Mouse (Mus musculus) heart, embryonic 12.5 days (tissue): ENCODE data around the gene Slc8b1. TPM values are rescaled to one million over a fixed set of nuclear protein-coding genes. Genes with fewer than 3 reads are reported as not detected.

Source experiments
- ATAC-seq: fragments of 200-750 bp; cut with Nextera tagmentation; 2 replicates; pipeline ENCODE4 v1.8.0; 2017; ENCODE audit warnings: moderate TSS enrichment, moderate library complexity; ENCODE audit not compliant: insufficient number of reproducible peaks, low FRiP score
- H3K27ac ChIP-seq: fragments of 300-500 bp; sonication (generic); 2 replicates; pipeline ENCODE4 v1.5.1; 2016; ENCODE audit warnings: mild to moderate bottlenecking, moderate library complexity; ENCODE audit not compliant: poor library complexity, severe bottlenecking
- H3K27me3 ChIP-seq: fragments of 300-500 bp; sonication (generic); replicated peaks from 2 replicates; pipeline ENCODE4 v1.6.1; 2016; ENCODE audit warnings: mild to moderate bottlenecking, moderate library complexity
- H3K36me3 ChIP-seq: fragments of 300-500 bp; sonication (generic); 2 replicates; pipeline ENCODE4 v1.6.1; 2016; ENCODE audit warnings: mild to moderate bottlenecking, moderate library complexity
- H3K4me1 ChIP-seq: fragments of 300-500 bp; sonication (generic); replicated peaks from 2 replicates; pipeline ENCODE4 v1.6.1; 2016; ENCODE audit warnings: mild to moderate bottlenecking
- H3K4me2 ChIP-seq: fragments of 300-500 bp; sonication (generic); 2 replicates; pipeline ENCODE4 v1.6.1; 2016; ENCODE audit warnings: mild to moderate bottlenecking, moderate library complexity
- H3K4me3 ChIP-seq: fragments of 300-500 bp; sonication (generic); 2 replicates; pipeline ENCODE4 v1.5.1; 2016; ENCODE audit warnings: mild to moderate bottlenecking
- H3K9ac ChIP-seq: fragments of 300-500 bp; sonication (generic); 2 replicates; pipeline ENCODE4 v1.6.1; 2016; ENCODE audit warnings: mild to moderate bottlenecking, moderate library complexity
- H3K9me3 ChIP-seq: fragments of 300-500 bp; sonication (generic); replicated peaks from 2 replicates; pipeline ENCODE4 v1.6.1; 2016; ENCODE audit warnings: mild to moderate bottlenecking, moderate library complexity
- WGBS: fragments of 180-500 bp; shearing (Covaris S2); methylation state at CpG from one replicate; pipeline ENCODE4 v1.1.7; 2016; 5-methylcytosine and 5-hydroxymethylcytosine counted together
- polyA plus RNA-seq: library from polyadenylated mRNA; unstranded; fragments of >200 nt; fragmentation: Nextera tagmentation; extraction: Ambion mirVana; gene quantifications from 2 replicates; pipeline ENCODE4 v1.2.1, GENCODE M21; 2016

The Slc8b1 gene
- polyA plus RNA-seq, 1 experiment from 2014 or later: 4.3 TPM

DNA sequence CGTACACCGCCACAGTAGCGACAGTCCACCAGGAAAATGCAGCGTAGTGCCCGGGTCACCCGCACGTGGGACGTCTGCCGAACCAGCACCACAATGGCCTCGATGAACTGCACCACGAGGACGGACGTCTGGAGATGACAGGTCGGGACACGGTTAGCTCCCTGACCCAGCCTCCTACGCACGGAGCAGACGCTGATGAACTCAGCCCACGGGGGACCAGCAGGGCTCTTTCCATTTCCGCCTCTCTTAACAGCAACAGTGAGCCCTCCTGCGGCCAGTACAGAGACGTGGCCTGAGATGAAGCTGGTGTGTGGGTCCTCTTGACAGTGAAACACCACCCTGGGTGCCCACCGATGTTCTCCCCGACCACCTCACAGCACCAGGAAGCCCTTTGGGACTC lies 44.9 kb downstream of the Slc8b1 start:
- Histone ChIP-seq H3K4me3 (no peak overlapping the region), H3K9ac (no peak overlapping the region), H3K4me1 (peaks cover 22% of the 10 kb centered on the region), H3K27me3 (no peaks in the 10 kb centered on the region), H3K36me3 (peaks cover 61% of the 10 kb centered on the region), H3K4me2 (no peak overlapping the region), H3K9me3 (no peaks in the 10 kb centered on the region), H3K27ac (no peak overlapping the region)
- ATAC-seq: no peak
- WGBS: 89% methylated on average over 24 of the region's 24 CpGs

DNA sequence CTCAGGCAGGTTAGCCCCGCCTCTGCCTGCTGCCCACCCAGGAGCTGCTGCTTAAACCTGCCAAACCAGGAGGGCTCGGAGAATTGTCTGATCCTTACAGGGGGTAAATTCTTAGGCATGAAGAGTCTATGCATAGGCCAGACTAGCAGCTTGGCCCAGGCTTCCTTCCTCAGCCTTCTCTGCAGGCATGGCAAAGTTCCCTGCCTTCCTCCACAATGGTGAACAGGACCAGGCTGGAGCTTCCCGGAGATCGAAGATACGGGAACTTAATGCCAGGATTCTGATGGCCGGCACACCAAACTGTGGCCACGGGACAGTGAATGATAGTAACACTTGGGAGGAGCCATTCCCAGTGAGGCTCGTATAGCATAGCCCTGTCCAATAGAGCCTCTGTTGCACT lies 47.1 kb downstream of the Slc8b1 start:
- no peaks in the 10 kb centered on the region for H3K27me3 ChIP-seq
- ATAC-seq: no peak
- peaks cover 44% of the 10 kb centered on the region for H3K36me3 ChIP-seq
- WGBS: 78% methylated on average over 8 of the region's 8 CpGs
- H3K4me3 ChIP-seq: no peak overlapping the region
- no peak overlapping the region for H3K4me2 ChIP-seq
- no peak overlapping the region for H3K27ac ChIP-seq
- no peaks in the 10 kb centered on the region for H3K9me3 ChIP-seq
- H3K4me1 ChIP-seq: peaks cover 31% of the 10 kb centered on the region
- H3K9ac ChIP-seq: no peak overlapping the region

- H3K36me3 ChIP-seq: peaks cover 36% of the 10 kb centered on the region
- 0 out of 2 replicates have a peak overlapping the region, but pooled peaks have one; percentile 7 for H3K9ac ChIP-seq
- WGBS: 55% methylated on average over 14 of the region's 14 CpGs
- H3K27ac ChIP-seq: no peak overlapping the region
- no peaks in the 10 kb centered on the region for H3K9me3 ChIP-seq
- H3K4me3 ChIP-seq: no peak overlapping the region
- no peak for ATAC-seq
- H3K4me1 ChIP-seq: peaks cover 39% of the 10 kb centered on the region
- H3K27me3 ChIP-seq: no peaks in the 10 kb centered on the region
- H3K4me2 ChIP-seq: no peak overlapping the region
These were observed 47.8 kb downstream of the Slc8b1 start for GRCm38 (mm10) chr5:120558762-120559161.

DNA sequence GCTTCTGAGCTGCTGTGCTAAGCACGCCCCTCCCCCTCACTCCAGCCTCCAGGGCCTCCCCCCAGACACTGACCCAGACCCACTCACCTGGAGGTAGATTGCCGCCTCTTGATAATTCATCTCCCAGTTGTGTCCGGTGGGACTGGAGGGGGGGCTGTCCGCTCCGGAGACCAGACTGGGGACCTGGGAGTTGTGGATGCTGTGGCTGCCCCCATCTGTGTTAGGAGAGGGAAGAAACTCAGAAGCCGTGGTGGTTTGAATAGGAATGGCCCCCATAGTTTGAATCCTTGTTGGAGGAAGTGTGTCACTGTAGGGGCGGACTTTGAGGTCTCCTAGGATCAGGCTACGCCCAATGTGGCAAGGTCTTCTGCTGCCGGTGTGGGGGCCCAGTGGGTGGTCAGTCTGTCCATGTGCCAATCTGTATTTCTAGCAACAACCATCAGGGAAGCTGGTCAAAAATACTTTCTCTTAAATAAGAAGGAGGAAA lies 49.2 kb downstream of the Slc8b1 start:
- WGBS: 70% methylated on average over 9 of the region's 9 CpGs
- H3K4me1 ChIP-seq: peaks cover 50% of the 10 kb centered on the region
- H3K27me3 ChIP-seq: no peaks in the 10 kb centered on the region
- H3K4me3 ChIP-seq: no peak overlapping the region
- no peaks in the 10 kb centered on the region for H3K9me3 ChIP-seq
- peaks cover 25% of the 10 kb centered on the region for H3K36me3 ChIP-seq
- H3K4me2 ChIP-seq: no peak overlapping the region
- H3K9ac ChIP-seq: no peak overlapping the region
- no peak for ATAC-seq
- H3K27ac ChIP-seq: no peak overlapping the region

DNA sequence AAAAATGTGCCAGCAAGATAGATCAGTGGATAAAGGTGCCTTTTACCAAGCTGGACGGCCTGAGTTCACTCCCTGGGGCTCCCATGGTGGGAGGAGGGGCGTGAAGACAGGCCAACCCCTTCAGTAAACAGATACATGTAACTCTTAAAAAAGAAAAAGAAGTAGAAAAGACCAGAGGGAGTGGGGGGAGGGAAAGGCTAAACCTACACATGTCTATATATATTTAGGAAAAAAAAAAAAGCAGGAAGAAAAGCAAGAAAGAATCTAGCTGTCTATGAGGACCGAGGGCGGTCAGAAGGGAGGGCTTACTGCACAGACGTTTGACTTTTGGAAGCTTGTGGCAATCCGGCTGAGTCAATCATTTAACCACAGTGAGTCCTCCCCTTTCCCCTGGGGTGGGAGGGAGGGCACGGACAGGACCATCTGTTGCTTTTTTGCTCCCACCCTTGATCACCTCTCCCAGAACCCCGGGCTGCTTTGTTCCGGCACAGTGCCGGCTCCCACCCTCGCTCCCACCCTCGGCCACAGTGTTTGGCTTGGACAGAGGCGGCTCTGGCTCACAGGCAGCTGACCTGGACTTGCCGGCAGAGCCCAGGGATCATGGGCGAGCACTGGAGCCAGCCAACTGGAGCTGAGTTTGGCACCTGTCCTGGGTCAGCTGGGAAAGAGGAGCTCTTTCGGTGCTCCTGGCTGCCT lies 49.8 kb downstream of the Slc8b1 start:
- Histone ChIP-seq H3K36me3 (peaks cover 19% of the 10 kb centered on the region), H3K9me3 (no peaks in the 10 kb centered on the region), H3K4me3 (no peak overlapping the region), H3K27me3 (no peaks in the 10 kb centered on the region), H3K4me2 (peak overlapping the region; percentile 46; the same call in 1 of the 2 replicates), H3K4me1 (peaks cover 56% of the 10 kb centered on the region), H3K9ac (no peak overlapping the region), H3K27ac (peak overlapping the region; percentile 37; the same call in 1 of the 2 replicates)
- ATAC-seq: 0 out of 2 replicates have a peak, but pooled peaks have one; percentile 33
- 26% methylated on average over 16 of the region's 16 CpGs for whole genome bisulfite sequencing

DNA sequence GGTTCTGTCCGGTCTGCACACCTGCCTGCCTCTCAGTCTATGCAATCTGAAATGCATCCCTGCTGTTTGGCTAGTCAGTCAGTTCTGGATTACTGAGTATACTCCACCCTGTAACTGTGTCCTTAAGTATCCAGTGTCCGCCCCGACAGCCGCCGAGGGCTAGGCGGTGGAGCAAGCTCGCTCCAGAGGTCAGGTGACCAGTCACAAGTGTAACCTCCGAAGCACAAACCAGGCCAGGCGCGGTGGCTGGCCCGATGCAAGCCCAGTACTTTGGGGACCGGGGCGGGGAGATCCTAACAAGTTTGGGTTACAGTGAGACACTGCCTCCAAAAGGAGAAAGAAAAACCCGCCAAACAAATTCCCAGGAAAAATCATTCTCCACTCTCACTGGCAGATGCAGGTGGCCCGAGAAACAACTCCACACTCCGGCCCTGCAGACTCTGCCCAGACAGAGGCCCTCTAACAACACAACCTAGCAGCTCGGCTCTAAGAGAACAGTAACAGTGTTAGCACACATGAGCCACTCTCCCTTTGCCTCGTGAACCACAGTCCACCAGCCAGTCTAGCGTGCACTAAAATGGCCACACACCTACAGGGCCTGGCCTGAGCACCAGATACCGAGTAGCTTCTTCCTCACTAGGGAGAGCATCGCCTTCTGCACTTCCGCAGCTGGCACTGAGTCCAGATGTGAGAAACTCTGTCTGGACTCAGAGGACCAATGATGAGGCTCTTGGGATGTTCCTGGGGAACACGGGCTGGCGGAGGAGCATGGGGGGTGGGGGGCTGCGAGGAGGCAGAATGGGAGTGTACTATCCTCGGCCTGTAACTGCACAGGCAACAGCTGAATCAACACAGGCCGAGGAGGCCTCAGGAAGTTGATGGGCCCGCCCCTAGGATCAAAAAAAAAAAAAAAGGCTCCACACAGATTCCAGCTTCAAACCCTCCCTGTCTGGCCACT lies 52.3 kb downstream of the Slc8b1 start:
- Histone ChIP-seq H3K36me3 (no peaks in the 10 kb centered on the region), H3K4me1 (peaks cover 79% of the 10 kb centered on the region), H3K4me2 (peak overlapping the region; percentile 27; the same call in 1 of the 2 replicates), H3K27me3 (no peaks in the 10 kb centered on the region), H3K27ac (peak overlapping the region; percentile 72), H3K9ac (peak overlapping the region; percentile 58; the same call in 1 of the 2 replicates), H3K4me3 (no peak overlapping the region), H3K9me3 (no peaks in the 10 kb centered on the region)
- 43% methylated on average over 28 of the region's 28 CpGs for whole genome bisulfite sequencing
- ATAC-seq: peak; percentile 82

- ATAC-seq: no peak
- Histone ChIP-seq H3K4me2 (no peak overlapping the region), H3K4me1 (peaks cover 79% of the 10 kb centered on the region), H3K4me3 (no peak overlapping the region), H3K9ac (no peak overlapping the region), H3K36me3 (no peaks in the 10 kb centered on the region), H3K9me3 (no peaks in the 10 kb centered on the region), H3K27me3 (no peaks in the 10 kb centered on the region), H3K27ac (peak overlapping the region; percentile 72)
- 41% methylated on average over 4 of the region's 4 CpGs for WGBS
These were observed 52.9 kb downstream of the Slc8b1 start for GRCm38 (mm10) chr5:120563914-120564311.

DNA sequence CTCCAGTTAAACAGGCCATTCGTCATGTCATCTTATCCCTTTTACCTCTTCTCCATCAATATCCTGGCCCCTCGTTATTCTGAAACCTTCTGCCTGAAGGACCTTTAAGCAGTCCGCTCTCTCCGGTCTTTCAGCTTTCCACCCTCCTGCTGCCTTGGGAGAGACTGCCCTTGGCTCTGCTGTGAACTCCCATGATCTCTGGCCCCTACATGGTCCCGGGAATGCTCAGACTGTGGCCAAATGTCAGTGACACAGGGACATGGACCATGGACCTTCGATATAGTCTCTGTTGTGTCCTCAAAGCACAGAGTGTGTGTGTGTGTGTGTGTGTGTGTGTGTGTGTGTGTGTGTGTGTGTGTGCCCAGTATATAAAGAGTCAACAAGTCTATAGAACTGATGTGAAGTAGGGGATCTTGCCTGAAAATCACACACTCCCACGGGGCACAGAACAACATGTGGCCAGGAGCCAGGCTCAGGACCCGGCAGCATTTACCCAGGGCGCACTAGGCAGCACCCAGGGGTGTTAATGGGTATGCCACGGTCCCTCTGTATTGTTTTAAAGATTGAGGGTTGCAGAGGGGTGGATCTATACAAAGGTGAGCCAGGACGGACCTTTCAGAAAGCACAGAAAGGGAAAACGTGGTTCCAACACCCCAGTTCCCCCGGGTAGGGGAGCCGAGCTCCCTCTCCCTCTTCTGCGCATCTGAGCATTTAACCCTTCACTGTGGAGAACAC lies 54.4 kb downstream of the Slc8b1 start:
- H3K36me3 ChIP-seq: no peaks in the 10 kb centered on the region
- no peaks in the 10 kb centered on the region for H3K9me3 ChIP-seq
- H3K27ac ChIP-seq: peak overlapping the region; percentile 64
- WGBS: 67% methylated on average over 15 of the region's 15 CpGs
- H3K4me1 ChIP-seq: peaks cover 82% of the 10 kb centered on the region
- H3K4me2 ChIP-seq: no peak overlapping the region
- no peak for ATAC-seq
- H3K9ac ChIP-seq: no peak overlapping the region
- H3K27me3 ChIP-seq: no peaks in the 10 kb centered on the region
- H3K4me3 ChIP-seq: no peak overlapping the region

DNA sequence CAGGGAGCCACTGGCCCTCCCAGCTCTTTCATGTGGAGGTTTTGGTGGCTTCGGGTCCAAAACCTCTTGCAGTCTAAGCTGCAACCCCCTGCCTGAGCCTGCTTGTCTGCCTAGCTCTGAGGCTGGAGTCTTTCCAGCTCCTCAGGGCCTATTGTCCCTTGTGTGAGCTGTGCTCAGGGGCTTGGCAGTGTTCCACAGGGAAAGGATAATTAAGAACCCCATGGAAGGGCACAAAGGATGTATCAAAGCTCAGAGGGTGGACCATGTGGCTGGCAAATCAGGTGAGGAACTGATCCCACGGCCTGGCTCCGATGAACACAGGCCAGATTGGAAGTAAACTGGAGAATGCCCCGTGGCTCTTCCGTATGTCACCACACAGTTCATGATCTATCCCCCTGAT lies 55.1 kb downstream of the Slc8b1 start:
- H3K27me3 ChIP-seq: no peaks in the 10 kb centered on the region
- peaks cover 83% of the 10 kb centered on the region for H3K4me1 ChIP-seq
- H3K9me3 ChIP-seq: no peaks in the 10 kb centered on the region
- no peaks in the 10 kb centered on the region for H3K36me3 ChIP-seq
- 66% methylated on average over 5 of the region's 5 CpGs for WGBS
- ATAC-seq: no peak
- H3K4me2 ChIP-seq: no peak overlapping the region
- peak overlapping the region; percentile 10; the same call in 1 of the 2 replicates for H3K9ac ChIP-seq
- H3K4me3 ChIP-seq: no peak overlapping the region
- H3K27ac ChIP-seq: peak overlapping the region; percentile 64

DNA sequence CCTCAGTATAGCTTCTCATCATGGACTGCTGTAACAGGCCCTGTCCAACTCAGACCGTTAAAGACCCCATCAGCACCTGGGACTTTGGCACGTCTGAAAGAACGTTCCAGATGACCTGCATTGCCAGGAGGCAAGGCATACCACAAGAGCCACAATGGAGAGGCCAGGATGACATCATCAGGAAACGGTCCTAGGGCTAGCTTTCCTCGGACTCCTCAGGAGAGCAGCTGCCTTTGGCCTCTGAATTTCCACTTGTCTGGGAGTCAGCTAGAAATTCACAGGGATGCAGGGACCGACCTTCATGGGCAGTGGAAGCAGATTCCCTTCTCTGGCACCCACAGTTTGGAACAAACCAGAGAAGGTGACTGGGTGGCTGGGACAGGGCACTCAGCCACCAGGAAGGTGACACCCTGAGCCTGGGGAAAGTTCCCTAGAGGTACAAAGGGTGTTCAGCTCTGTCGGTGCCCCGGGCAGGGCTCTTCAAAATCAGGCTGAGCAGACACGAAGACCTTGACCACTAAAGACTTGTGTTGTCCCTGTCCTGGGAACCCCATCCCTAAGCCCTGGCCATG lies 55.8 kb downstream of the Slc8b1 start:
- H3K36me3 ChIP-seq: no peaks in the 10 kb centered on the region
- H3K4me3 ChIP-seq: no peak overlapping the region
- WGBS: 42% methylated on average over 9 of the region's 9 CpGs
- peaks cover 88% of the 10 kb centered on the region for H3K4me1 ChIP-seq
- ATAC-seq: no peak
- H3K27me3 ChIP-seq: no peaks in the 10 kb centered on the region
- no peak overlapping the region for H3K4me2 ChIP-seq
- H3K9ac ChIP-seq: 0 out of 2 replicates have a peak overlapping the region, but pooled peaks have one; percentile 19
- no peaks in the 10 kb centered on the region for H3K9me3 ChIP-seq
- H3K27ac ChIP-seq: peak overlapping the region; percentile 64
